Mouse (Mus musculus): ENCODE data around the gene Tmcc3.
A peak's percentile ranks its signal among the peaks of the same experiment; 100 is the strongest.

The Tmcc3 gene

GRCm38 (mm10) chr10:94473501-94473900 lies 161.8 kb downstream of the Tmcc3 start:
- DNase-seq (ENCODE audit: low spot score): no peak

GRCm38 (mm10) chr10:94474185-94474584 lies 162.4 kb downstream of the Tmcc3 start:
- DNase-seq (ENCODE audit: low spot score): no peak

- DNase-seq (ENCODE audit: low spot score): no peak
Measured at GRCm38 (mm10) chr10:94477366-94478225, 165.8 kb downstream of the Tmcc3 start.

GRCm38 (mm10) chr10:94479646-94480045 lies 167.9 kb downstream of the Tmcc3 start:
- DNase-seq (ENCODE audit: low spot score): no peak

- DNase-seq (ENCODE audit: low spot score): peak; percentile 52
Measured at GRCm38 (mm10) chr10:94480380-94481101, 168.8 kb downstream of the Tmcc3 start.

- no peak for DNase-seq (ENCODE audit: low spot score)
Measured at GRCm38 (mm10) chr10:94481613-94482012, 169.9 kb downstream of the Tmcc3 start.

- no peak for DNase-seq (ENCODE audit: low spot score)
Measured at GRCm38 (mm10) chr10:94486179-94486578, 174.4 kb downstream of the Tmcc3 start.

GRCm38 (mm10) chr10:94489509-94489908 lies 177.8 kb downstream of the Tmcc3 start:
- no peak for DNase-seq (ENCODE audit: low spot score)

GRCm38 (mm10) chr10:94491006-94491405 lies 179.3 kb downstream of the Tmcc3 start:
- no peak for DNase-seq (ENCODE audit: low spot score)

- DNase-seq (ENCODE audit: low spot score): no peak
Measured at GRCm38 (mm10) chr10:94494403-94494846, 182.7 kb downstream of the Tmcc3 start.

GRCm38 (mm10) chr10:94495496-94496235 lies 183.9 kb downstream of the Tmcc3 start:
- DNase-seq (ENCODE audit: low spot score): no peak

GRCm38 (mm10) chr10:94496826-94497440 lies 185.2 kb downstream of the Tmcc3 start:
- no peak for DNase-seq (ENCODE audit: low spot score)

- no peak for DNase-seq (ENCODE audit: low spot score)
Measured at GRCm38 (mm10) chr10:94500210-94500876, 188.6 kb downstream of the Tmcc3 start.

GRCm38 (mm10) chr10:94500877-94501273 lies 189.1 kb downstream of the Tmcc3 start:
- no peak for DNase-seq (ENCODE audit: low spot score)

GRCm38 (mm10) chr10:94501796-94502195 lies 190.0 kb downstream of the Tmcc3 start:
- DNase-seq (ENCODE audit: low spot score): no peak

- DNase-seq (ENCODE audit: low spot score): no peak
Measured at GRCm38 (mm10) chr10:94505248-94505772, 193.6 kb downstream of the Tmcc3 start.

GRCm38 (mm10) chr10:94508863-94509262 lies 197.1 kb downstream of the Tmcc3 start:
- no peak for DNase-seq (ENCODE audit: low spot score)

GRCm38 (mm10) chr10:94512771-94513170 lies 201.0 kb downstream of the Tmcc3 start:
- no peak for DNase-seq (ENCODE audit: low spot score)

- no peak for DNase-seq (ENCODE audit: low spot score)
Measured at GRCm38 (mm10) chr10:94514091-94514505, 202.3 kb downstream of the Tmcc3 start.

GRCm38 (mm10) chr10:94514506-94515178 lies 202.9 kb downstream of the Tmcc3 start:
- peak; percentile 74 for DNase-seq (ENCODE audit: low spot score)

GRCm38 (mm10) chr10:94515179-94515545 lies 203.4 kb downstream of the Tmcc3 start:
- peak; percentile 63 for DNase-seq (ENCODE audit: low spot score)
